Mouse (Mus musculus): ENCODE measurements around the gene Col19a1.

DNA sequence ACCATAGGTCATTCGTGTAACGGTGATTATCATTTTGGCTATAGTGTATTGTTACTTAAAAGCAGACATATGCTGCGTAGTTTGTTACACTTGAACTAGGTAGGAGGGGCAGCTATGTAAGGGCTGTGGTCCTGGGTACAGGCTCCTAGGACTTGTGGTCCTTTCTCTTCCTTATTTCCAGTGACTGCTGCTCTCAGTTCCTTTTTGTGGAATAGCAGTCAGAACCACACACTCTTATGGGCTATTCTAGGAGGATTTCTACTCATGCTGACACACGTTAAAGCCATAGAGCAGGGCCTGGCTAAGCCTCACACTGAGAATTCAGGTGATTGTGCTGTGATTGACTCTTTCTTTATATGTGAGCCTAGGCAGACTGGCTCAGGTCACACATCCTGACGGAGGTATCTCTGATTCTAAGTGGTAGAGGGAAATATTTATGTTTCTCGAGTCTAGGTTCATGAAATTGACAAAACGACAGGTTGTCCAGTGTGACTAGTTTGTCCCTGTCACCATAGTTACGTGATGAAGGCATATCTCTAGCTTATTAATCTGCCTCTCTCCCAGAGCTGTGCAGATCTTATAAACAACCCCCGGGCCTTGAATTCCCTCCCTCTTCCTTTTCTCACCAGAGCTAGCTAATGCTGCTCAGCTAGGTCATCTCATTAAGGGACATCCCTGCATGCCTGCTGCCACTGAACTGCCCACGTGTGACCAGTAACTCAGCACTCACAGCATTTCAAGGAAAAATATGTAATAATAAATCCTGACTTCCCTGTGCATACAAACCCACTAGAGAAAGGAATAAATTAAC, 338.8 kb downstream of the Col19a1 start:
- TF ChIP-seq POLR2A (IDR thresholded peaks at IDR 0.05; ENCODE audit: low read depth, low read length): no peak
- TF ChIP-seq CTCF (IDR thresholded peaks at IDR 0.05; ENCODE audit: extremely low read depth, insufficient read length, insufficient replicate concordance, low read depth, low read length): no peak

Data from small intestine, adult 2 months (tissue).